Mouse (Mus musculus) thymus, adult 2 months (tissue): Measurements from ENCODE around the gene Anxa5. TPM values are rescaled to one million over a fixed set of nuclear protein-coding genes. Genes with fewer than 3 reads are reported as not detected.

Source experiments
- DNase-seq: peaks from one replicate; pipeline ENCODE4 v3.0.0; 2021
- H3K27ac ChIP-seq: fragments of 200-500 bp; 2 replicates; pipeline ENCODE4 v1.5.1; 2012; ENCODE audit warnings: low read length, control low read depth; ENCODE audit not compliant: control insufficient read depth, insufficient read depth
- H3K27me3 ChIP-seq: fragments of 200-500 bp; 2 replicates; pipeline ENCODE4 v1.6.1; 2012; ENCODE audit warnings: mild to moderate bottlenecking, low read length, moderate library complexity, mixed read lengths; ENCODE audit not compliant: control insufficient read depth, insufficient read depth
- H3K36me3 ChIP-seq: fragments of 200-500 bp; 2 replicates; pipeline ENCODE4 v1.6.1; 2012; ENCODE audit warnings: mild to moderate bottlenecking, low read length, moderate library complexity; ENCODE audit not compliant: control insufficient read depth, insufficient read depth
- H3K4me1 ChIP-seq: fragments of 200-500 bp; replicated peaks from 2 replicates; pipeline ENCODE4 v1.6.1; 2012; ENCODE audit warnings: low read length; ENCODE audit not compliant: control insufficient read depth, insufficient read depth
- H3K4me3 ChIP-seq: fragments of 200-500 bp; 2 replicates; pipeline ENCODE4 v1.5.1; 2012; ENCODE audit warnings: mild to moderate bottlenecking, low read length, control low read depth, moderate library complexity; ENCODE audit not compliant: control insufficient read depth, insufficient read depth
- CTCF ChIP-seq: fragments of 200-500 bp; IDR thresholded peaks from 2 replicates; pipeline ENCODE4 v1.5.1; 2012; ENCODE audit warnings: mild to moderate bottlenecking, control low read depth, low read length, moderate library complexity, borderline replicate concordance; ENCODE audit not compliant: control insufficient read depth, poor library complexity, insufficient read depth; ENCODE audit errors: extremely low read depth
- POLR2A ChIP-seq: fragments of 200-500 bp; IDR thresholded peaks from 2 replicates; pipeline ENCODE4 v1.6.1; 2012; ENCODE audit warnings: mild to moderate bottlenecking, low read length, control low read depth, moderate library complexity; ENCODE audit not compliant: control insufficient read depth, poor library complexity, insufficient read depth; ENCODE audit errors: extremely low read depth
- WGBS: fragments of 180-500 bp; shearing (Covaris S2); methylation state at CpG from one replicate; pipeline ENCODE4 v1.1.7; 2018; 5-methylcytosine and 5-hydroxymethylcytosine counted together
- polyA plus RNA-seq: library from polyadenylated mRNA; depleted of rRNA; stranded (reverse); fragments of >200 nt; gene quantifications from 2 replicates; pipeline ENCODE4 v1.2.3, GENCODE M21; 2012

Anxa5 gene
- polyA plus RNA-seq, 1 experiment: 442 TPM

GRCm38 (mm10) chr3:36473222-36473621 lies 2.5 kb downstream of the Anxa5 start:
- 74% methylated on average over 5 of the region's 5 CpGs for WGBS
- DNase-seq: no peak
- no peaks in the 10 kb centered on the region for H3K27me3 ChIP-seq
- H3K36me3 ChIP-seq: no peaks in the 10 kb centered on the region
- TF ChIP-seq CTCF: no peak
- no peak for TF ChIP-seq POLR2A
- peaks cover 13% of the 10 kb centered on the region for H3K4me1 ChIP-seq
- H3K27ac ChIP-seq: no peak overlapping the region
- H3K4me3 ChIP-seq: no peak overlapping the region

GRCm38 (mm10) chr3:36471856-36472255 lies 3.8 kb downstream of the Anxa5 start:
- WGBS: 90% methylated on average over 4 of the region's 4 CpGs
- peaks cover 13% of the 10 kb centered on the region for H3K4me1 ChIP-seq

GRCm38 (mm10) chr3:36468871-36469270 lies 6.8 kb downstream of the Anxa5 start:
- TF ChIP-seq POLR2A: no peak
- no peak for TF ChIP-seq CTCF
- Histone ChIP-seq H3K4me1 (no peaks in the 10 kb centered on the region), H3K4me3 (no peak overlapping the region), H3K27ac (no peak overlapping the region), H3K36me3 (no peaks in the 10 kb centered on the region), H3K27me3 (no peaks in the 10 kb centered on the region)
- no peak for DNase-seq
- 95% methylated on average over 2 of the region's 2 CpGs for WGBS

More at GRCm38 (mm10) chr3:36471856-36472255, 3.8 kb downstream of the Anxa5 start:
- no peak for TF ChIP-seq POLR2A
- TF ChIP-seq CTCF: no peak
- no peak overlapping the region for H3K4me3 ChIP-seq
- H3K36me3 ChIP-seq: no peaks in the 10 kb centered on the region
- no peak for DNase-seq
- H3K27ac ChIP-seq: no peak overlapping the region
- H3K27me3 ChIP-seq: no peaks in the 10 kb centered on the region

GRCm38 (mm10) chr3:36467632-36468031 lies 8.1 kb downstream of the Anxa5 start:
- H3K36me3 ChIP-seq: no peaks in the 10 kb centered on the region
- TF ChIP-seq POLR2A: no peak
- TF ChIP-seq CTCF: no peak
- DNase-seq: no peak
- no peaks in the 10 kb centered on the region for H3K4me1 ChIP-seq
- no peak overlapping the region for H3K4me3 ChIP-seq
- no peaks in the 10 kb centered on the region; the same call in 1 of the 2 replicates for H3K27me3 ChIP-seq
- 88% methylated on average over 7 of the region's 7 CpGs for WGBS
- no peak overlapping the region for H3K27ac ChIP-seq

GRCm38 (mm10) chr3:36465538-36465937 lies 10.2 kb downstream of the Anxa5 start:
- H3K27me3 ChIP-seq: no peaks in the 10 kb centered on the region; the same call in 1 of the 2 replicates
- no peaks in the 10 kb centered on the region for H3K4me1 ChIP-seq
- DNase-seq: no peak
- peaks cover 4% of the 10 kb centered on the region; the same call in 1 of the 2 replicates for H3K36me3 ChIP-seq
- H3K4me3 ChIP-seq: no peak overlapping the region
- no peak overlapping the region for H3K27ac ChIP-seq
- TF ChIP-seq POLR2A: no peak
- TF ChIP-seq CTCF: no peak
- 69% methylated on average over 7 of the region's 7 CpGs for WGBS

- TF ChIP-seq POLR2A (no peak), CTCF (no peak)
- Histone ChIP-seq H3K27ac (no peak overlapping the region), H3K36me3 (peaks cover 20% of the 10 kb centered on the region), H3K4me1 (no peaks in the 10 kb centered on the region), H3K27me3 (no peaks in the 10 kb centered on the region; the same call in 1 of the 2 replicates), H3K4me3 (no peak overlapping the region)
- no peak for DNase-seq
- 56% methylated on average over 1 of the region's 1 CpGs for WGBS
Measured at GRCm38 (mm10) chr3:36462348-36462747, 13.3 kb downstream of the Anxa5 start.

- Histone ChIP-seq H3K27ac (no peak overlapping the region), H3K36me3 (peaks cover 22% of the 10 kb centered on the region), H3K4me3 (no peak overlapping the region), H3K27me3 (no peaks in the 10 kb centered on the region; the same call in 1 of the 2 replicates), H3K4me1 (no peaks in the 10 kb centered on the region)
- WGBS: 97% methylated on average over 5 of the region's 5 CpGs
- no peak for TF ChIP-seq POLR2A
- no peak for TF ChIP-seq CTCF
- DNase-seq: no peak
Measured at GRCm38 (mm10) chr3:36461819-36462218, 13.9 kb downstream of the Anxa5 start.
